Mouse (Mus musculus): ENCODE measurements around the gene Nhsl2.

GRCm38 (mm10) chrX:101976931-101977330, 127.7 kb downstream of the Nhsl2 start:
- TF ChIP-seq CTCF (IDR thresholded peaks at IDR 0.05; ENCODE audit: control insufficient read depth, insufficient read depth, low read length) = no peak
- no peak for TF ChIP-seq POLR2A (IDR thresholded peaks at IDR 0.05; ENCODE audit: borderline replicate concordance, control insufficient read depth, low read depth, low read length)

Measured in bone marrow, adult 2 months (tissue).